Mouse (Mus musculus): ENCODE data around the gene Hivep2. TPM values are rescaled to one million over a fixed set of nuclear protein-coding genes. Genes with fewer than 3 reads are reported as not detected.

The Hivep2 gene
- polyA plus RNA-seq (2015; fragmentation: Nextera tagmentation; extraction: Ambion mirVana) = 0.32 and 0.53 TPM in 2 replicates

DNA sequence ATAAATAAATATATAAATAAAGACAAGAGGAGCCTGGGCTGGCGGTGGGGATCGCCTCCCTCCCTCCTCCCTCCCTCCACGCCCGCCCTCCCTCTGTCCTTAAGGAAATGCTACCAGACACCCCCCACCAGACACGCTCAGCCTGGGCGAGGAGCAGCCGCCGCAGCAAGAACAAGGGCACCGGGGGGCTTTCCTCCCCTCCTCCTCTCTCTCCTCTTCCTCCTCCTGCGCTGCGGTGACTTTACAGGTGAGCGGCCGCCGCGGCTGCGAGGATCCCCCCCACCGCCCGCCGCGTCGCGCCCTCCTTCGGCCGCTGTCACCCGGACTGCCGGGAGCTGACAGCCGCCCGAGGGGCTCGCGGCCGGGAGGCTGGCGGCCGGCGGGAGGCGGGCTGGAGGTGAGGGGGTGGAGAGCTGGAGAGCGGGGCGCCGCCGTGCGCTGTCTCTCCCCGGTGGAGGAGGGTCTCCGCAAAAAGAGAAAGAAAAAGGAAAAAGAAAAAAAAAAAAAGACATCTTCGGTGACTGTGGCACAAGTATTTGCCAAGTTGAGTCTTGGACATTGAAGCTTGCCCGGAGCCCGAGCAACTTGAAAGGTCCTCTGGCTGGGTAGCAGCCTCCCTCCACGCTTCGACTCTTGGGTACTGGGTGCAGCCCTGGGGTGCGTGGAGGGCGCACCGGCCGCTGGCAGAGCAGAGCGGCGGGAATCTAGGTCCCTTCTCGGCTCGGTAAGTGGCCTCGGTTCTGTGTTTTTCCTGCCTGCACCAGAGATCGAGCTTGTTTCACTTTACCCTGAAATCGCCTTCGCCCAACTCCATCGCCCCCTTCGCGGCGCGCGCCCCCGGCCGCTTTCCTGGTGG is at the start of gene Hivep2:
TSS of gene Hivep2 (plus strand) at position 102 of the 856 bp plus-strand sequence.
- ATAC-seq (ENCODE audit: insufficient read depth) = peak; percentile 13; the same call in 1 of the 2 replicates
- Histone ChIP-seq H3K36me3 (replicated peaks) (no peaks in the 10 kb centered on the region), H3K9ac (peak within 1 kb of the TSS; percentile 30; the same call in 1 of the 2 replicates), H3K4me3 (replicated peaks) (peak within 1 kb of the TSS; percentile 62), H3K27me3 (peaks cover 84% of the 10 kb centered on the region), H3K4me2 (peak within 1 kb of the TSS; percentile 77), H3K4me1 (replicated peaks) (peaks cover 4% of the 10 kb centered on the region; the same call in 1 of the 2 replicates), H3K9me3 (replicated peaks) (no peaks in the 10 kb centered on the region), H3K27ac (replicated peaks) (peak within 1 kb of the TSS; percentile 62)
- WGBS (ENCODE audit: insufficient replicate concordance) = under 1% methylated on average over 66 of the region's 67 CpGs

DNA sequence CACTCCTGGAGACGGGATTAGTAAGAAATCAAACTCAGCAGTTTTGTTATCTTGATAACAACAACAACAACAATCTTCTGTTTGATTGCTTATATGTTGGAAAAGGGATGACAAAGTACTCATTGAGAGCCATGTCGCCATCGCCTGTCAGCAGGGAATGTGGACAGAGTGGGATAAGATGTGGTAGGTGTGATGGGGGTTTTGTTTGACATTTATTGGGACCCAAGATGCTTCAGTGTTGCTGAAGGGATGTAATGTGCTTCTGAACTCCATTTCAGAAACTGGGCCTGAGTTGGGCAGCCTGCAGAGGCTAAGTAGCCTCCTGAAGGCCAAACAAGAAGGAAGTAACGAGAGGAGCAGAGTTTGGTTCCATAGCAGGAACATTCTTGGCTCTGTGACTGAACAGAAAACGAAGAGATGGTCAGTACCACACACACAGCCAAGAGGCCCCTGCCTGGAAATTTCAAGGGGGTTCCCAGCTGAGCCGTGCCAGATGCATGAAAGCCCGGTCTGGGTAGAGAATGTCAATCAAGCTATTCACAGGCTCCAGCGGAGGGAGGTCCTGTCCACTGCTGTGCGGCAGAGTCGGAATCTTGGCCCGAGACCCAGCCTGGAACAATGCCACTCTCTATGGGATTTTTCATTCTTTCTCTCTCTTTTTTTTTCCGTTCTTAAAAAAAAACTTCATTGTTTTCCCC is 49.1 kb upstream of the Hivep2 start:
- no peaks in the 10 kb centered on the region for H3K27me3 ChIP-seq
- WGBS (ENCODE audit: insufficient replicate concordance) = 69% methylated on average over 12 of the region's 12 CpGs
- H3K4me1 ChIP-seq (replicated peaks) = no peaks in the 10 kb centered on the region
- no peak for ATAC-seq (ENCODE audit: insufficient read depth)
- H3K4me3 ChIP-seq (replicated peaks) = no peak overlapping the region
- H3K27ac ChIP-seq (replicated peaks) = no peak overlapping the region
- H3K4me2 ChIP-seq = no peak overlapping the region
- no peak overlapping the region for H3K9ac ChIP-seq
- H3K9me3 ChIP-seq (replicated peaks) = no peaks in the 10 kb centered on the region
- no peaks in the 10 kb centered on the region for H3K36me3 ChIP-seq (replicated peaks)

DNA sequence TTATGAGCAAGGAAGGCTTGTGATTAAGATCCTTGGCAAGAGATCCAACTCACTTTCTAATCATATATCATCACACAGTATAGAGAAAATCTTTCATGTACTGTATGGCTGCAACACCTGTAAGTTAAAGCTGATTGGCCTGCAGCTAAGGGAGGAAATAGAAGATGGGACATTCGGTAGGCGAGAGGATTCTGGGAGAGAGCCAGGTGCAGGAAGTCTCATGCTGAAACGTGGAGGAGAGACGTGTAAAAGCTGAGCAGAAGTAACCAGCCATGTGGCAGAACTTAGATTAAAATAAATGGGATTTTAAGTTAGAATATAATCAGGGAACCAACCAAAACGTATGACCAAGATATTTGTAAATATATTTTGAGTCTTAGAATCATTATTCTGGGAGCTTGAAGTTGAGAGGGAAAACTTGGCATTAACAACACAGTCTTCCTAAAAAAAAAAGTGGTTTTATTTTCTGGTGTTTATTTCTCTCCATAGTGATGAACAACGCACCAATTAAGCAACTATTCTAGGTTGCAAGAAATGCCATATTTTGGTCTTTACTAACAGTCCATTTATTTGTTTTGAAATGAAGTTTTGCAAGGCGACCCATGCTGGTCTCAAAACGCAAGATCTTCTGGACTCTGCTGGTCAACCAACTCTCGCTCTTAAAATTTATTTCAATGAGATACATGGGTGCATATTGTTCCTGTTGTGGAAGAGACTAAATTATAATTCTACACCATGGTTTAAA is 44.1 kb upstream of the Hivep2 start:
- Histone ChIP-seq H3K9ac (no peak overlapping the region), H3K27me3 (peaks cover 3% of the 10 kb centered on the region; the same call in 1 of the 2 replicates), H3K4me1 (replicated peaks) (no peaks in the 10 kb centered on the region), H3K9me3 (replicated peaks) (no peaks in the 10 kb centered on the region), H3K4me2 (no peak overlapping the region), H3K27ac (replicated peaks) (no peak overlapping the region), H3K36me3 (replicated peaks) (no peaks in the 10 kb centered on the region), H3K4me3 (replicated peaks) (no peak overlapping the region)
- ATAC-seq (ENCODE audit: insufficient read depth) = no peak
- 45% methylated on average over 9 of the region's 9 CpGs for WGBS (ENCODE audit: insufficient replicate concordance)

DNA sequence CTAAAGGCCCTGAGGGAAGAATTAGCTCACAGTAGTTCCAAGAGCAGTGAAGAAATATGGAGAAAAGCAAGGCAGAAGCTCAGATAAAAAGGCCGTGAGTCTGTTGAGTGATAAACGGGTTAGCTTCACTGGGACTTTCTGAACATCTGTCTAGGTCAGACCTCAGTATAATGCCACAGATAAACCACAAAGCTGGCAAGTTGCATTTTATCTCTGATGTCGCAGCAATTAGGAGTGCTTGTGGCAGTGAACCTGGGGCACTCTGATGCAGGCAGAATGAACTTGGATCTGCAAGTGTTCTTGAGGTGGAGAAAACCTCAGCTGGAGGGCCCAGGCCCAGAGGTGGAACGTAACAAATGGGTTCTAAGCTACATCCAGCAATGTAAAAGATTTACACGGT is 36.6 kb upstream of the Hivep2 start:
- WGBS (ENCODE audit: insufficient replicate concordance) = 19% methylated on average over 5 of the region's 5 CpGs
- H3K4me2 ChIP-seq = 0 out of 2 replicates have a peak overlapping the region, but pooled peaks have one; percentile 2
- H3K36me3 ChIP-seq (replicated peaks) = no peaks in the 10 kb centered on the region
- no peaks in the 10 kb centered on the region for H3K9me3 ChIP-seq (replicated peaks)
- H3K27ac ChIP-seq (replicated peaks) = no peak overlapping the region; the same call in 1 of the 2 replicates
- ATAC-seq (ENCODE audit: insufficient read depth) = peak; percentile 90
- H3K27me3 ChIP-seq = peaks cover 14% of the 10 kb centered on the region
- H3K4me1 ChIP-seq (replicated peaks) = peaks cover 23% of the 10 kb centered on the region
- H3K4me3 ChIP-seq (replicated peaks) = no peak overlapping the region
- no peak overlapping the region for H3K9ac ChIP-seq

DNA sequence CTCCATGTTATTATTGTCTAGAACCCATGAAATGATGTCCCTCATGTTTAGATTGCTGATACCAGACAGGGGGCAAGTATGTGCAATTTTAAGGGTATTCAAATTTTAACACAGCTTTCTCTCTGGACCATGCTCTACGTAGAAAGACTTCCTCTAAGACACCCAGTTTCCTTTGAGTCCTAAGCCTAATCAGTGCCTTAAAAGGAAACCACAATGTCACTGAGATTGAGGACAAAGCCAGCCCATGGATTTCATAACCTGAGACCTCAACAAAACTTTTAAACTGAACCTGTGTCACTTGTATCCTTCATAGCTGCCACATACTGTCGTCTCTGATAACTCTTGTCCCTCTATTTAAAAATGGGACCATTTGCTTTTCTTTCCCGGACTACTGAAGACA is 33.7 kb upstream of the Hivep2 start:
- H3K27ac ChIP-seq (replicated peaks) = no peak overlapping the region
- H3K4me1 ChIP-seq (replicated peaks) = peaks cover 23% of the 10 kb centered on the region
- peaks cover 12% of the 10 kb centered on the region for H3K27me3 ChIP-seq
- no peak overlapping the region for H3K4me3 ChIP-seq (replicated peaks)
- 31% methylated on average over 3 of the region's 3 CpGs for WGBS (ENCODE audit: insufficient replicate concordance)
- no peaks in the 10 kb centered on the region for H3K36me3 ChIP-seq (replicated peaks)
- H3K9me3 ChIP-seq (replicated peaks) = no peaks in the 10 kb centered on the region
- no peak for ATAC-seq (ENCODE audit: insufficient read depth)
- H3K9ac ChIP-seq = no peak overlapping the region
- H3K4me2 ChIP-seq = no peak overlapping the region

DNA sequence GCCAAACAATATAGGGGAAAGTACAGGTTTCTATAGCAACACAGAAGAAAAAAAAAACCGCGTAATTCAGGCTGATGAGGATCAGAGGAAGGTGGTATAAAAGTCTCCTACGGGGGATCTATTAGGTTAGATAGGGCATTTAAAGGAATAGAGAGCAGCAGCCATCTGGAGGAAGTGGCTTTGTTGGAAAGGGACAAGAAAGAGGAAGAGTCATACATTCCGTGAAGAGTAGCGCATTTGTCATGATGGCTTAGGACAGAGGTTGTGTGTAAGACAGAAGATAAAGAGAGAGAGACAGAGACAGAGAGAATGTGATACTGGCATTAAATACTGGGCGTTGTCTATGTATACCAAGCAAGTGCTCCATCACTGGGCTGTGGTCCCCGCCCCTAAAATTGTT is 32.6 kb upstream of the Hivep2 start:
- 28% methylated on average over 7 of the region's 7 CpGs for WGBS (ENCODE audit: insufficient replicate concordance)
- Histone ChIP-seq H3K9me3 (replicated peaks) (no peaks in the 10 kb centered on the region), H3K4me1 (replicated peaks) (peaks cover 19% of the 10 kb centered on the region), H3K27ac (replicated peaks) (no peak overlapping the region), H3K36me3 (replicated peaks) (no peaks in the 10 kb centered on the region), H3K4me2 (no peak overlapping the region), H3K4me3 (replicated peaks) (no peak overlapping the region), H3K9ac (no peak overlapping the region), H3K27me3 (peaks cover 17% of the 10 kb centered on the region)
- no peak for ATAC-seq (ENCODE audit: insufficient read depth)

DNA sequence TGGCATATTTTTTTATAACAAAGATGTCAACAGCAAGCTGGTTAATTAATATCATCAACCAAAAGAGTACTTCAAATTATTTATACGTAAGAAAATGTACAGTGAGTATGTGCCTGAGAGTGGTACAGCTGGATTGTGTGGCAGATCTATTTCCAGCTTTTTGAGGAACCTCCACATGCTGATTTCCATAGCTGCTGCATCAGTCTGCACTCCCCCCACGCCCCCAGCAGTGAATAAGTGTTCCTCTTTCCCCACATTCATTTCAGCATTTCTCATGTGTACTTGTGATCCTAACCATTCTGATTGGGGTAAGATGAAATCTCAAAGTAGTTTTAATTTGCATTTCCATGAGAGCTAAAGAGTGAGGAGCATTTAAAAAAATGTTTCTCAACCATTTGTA is 30.2 kb upstream of the Hivep2 start:
- no peak overlapping the region for H3K27ac ChIP-seq (replicated peaks)
- no peak overlapping the region for H3K4me2 ChIP-seq
- no peaks in the 10 kb centered on the region for H3K36me3 ChIP-seq (replicated peaks)
- peaks cover 17% of the 10 kb centered on the region for H3K27me3 ChIP-seq
- no peaks in the 10 kb centered on the region for H3K9me3 ChIP-seq (replicated peaks)
- no peak overlapping the region for H3K4me3 ChIP-seq (replicated peaks)
- ATAC-seq (ENCODE audit: insufficient read depth) = no peak
- 0 out of 2 replicates have a peak, but pooled peaks cover 5% of the 10 kb centered on the region for H3K4me1 ChIP-seq (replicated peaks)
- no peak overlapping the region for H3K9ac ChIP-seq
- WGBS (ENCODE audit: insufficient replicate concordance) = 45% methylated on average over 2 of the region's 2 CpGs

DNA sequence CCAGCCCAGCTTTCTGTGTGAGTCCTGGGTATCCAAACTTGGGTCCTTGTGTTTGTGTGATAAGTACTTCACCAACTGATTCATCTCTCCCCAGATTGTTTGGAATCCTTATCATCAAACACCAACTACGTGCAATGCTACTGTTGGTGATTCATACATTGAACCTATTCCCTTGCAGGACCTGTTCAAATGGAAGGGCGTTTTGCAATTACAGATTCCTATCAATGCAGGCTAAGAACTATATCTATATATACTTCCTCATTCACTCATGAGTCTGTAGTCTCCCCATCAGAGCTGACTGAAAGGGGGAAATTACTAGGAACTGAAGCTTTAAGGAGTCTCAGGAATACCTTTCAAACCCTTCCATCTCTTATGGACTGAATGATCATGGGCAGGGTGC is 24.5 kb upstream of the Hivep2 start:
- Histone ChIP-seq H3K27ac (replicated peaks) (no peak overlapping the region), H3K36me3 (replicated peaks) (no peaks in the 10 kb centered on the region), H3K27me3 (peaks cover 7% of the 10 kb centered on the region), H3K4me2 (no peak overlapping the region), H3K4me1 (replicated peaks) (no peaks in the 10 kb centered on the region), H3K9ac (no peak overlapping the region), H3K4me3 (replicated peaks) (no peak overlapping the region), H3K9me3 (replicated peaks) (no peaks in the 10 kb centered on the region)
- WGBS (ENCODE audit: insufficient replicate concordance) = 15% methylated on average over 2 of the region's 2 CpGs
- ATAC-seq (ENCODE audit: insufficient read depth) = no peak

DNA sequence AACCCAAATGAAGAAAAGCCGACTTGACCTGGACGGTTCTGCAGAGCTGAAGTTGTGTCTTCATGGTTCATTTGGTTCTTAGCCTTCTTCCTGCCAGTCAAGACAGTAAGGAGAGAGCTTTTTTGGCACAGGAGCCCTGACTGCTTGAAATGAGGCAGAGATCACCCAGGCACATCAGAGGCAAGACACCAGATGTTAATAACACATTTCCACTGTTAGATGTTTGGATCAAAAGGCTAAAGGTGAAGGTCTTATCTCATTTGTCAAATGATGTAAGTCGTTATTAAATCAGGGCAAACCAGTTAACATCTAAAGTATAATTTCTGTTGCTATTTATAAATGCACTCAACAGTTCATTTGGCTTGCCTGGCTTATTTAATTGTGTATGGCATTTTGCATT is 22.2 kb upstream of the Hivep2 start:
- ATAC-seq (ENCODE audit: insufficient read depth) = no peak
- Histone ChIP-seq H3K4me3 (replicated peaks) (no peak overlapping the region), H3K27me3 (no peaks in the 10 kb centered on the region; the same call in 1 of the 2 replicates), H3K36me3 (replicated peaks) (no peaks in the 10 kb centered on the region), H3K9me3 (replicated peaks) (no peaks in the 10 kb centered on the region), H3K4me2 (no peak overlapping the region), H3K4me1 (replicated peaks) (no peaks in the 10 kb centered on the region; the same call in 1 of the 2 replicates), H3K27ac (replicated peaks) (no peak overlapping the region), H3K9ac (no peak overlapping the region)
- WGBS (ENCODE audit: insufficient replicate concordance) = 47% methylated on average over 3 of the region's 3 CpGs

DNA sequence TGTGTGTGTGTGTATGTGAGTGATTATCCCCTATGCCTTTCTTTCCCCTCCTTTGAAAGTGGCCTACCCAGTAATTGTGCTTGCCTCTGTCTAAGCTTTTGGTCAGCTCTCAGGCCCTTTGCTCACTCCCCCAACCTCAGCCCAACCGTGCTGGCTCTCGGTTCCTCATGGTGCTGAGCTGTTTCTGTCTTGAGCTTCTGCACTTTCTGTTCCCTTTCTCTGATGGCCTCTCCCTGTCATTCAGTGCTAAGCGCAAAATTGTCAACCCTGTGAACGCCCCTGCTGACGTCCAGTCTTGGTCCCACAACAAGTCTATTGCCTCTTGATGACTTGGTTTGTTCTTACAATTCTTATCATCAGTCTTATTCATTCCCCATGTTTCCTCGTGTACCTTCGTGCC is 19.4 kb upstream of the Hivep2 start:
- Histone ChIP-seq H3K9ac (no peak overlapping the region), H3K4me3 (replicated peaks) (no peak overlapping the region), H3K27ac (replicated peaks) (no peak overlapping the region), H3K36me3 (replicated peaks) (no peaks in the 10 kb centered on the region), H3K4me1 (replicated peaks) (no peaks in the 10 kb centered on the region; the same call in 1 of the 2 replicates), H3K9me3 (replicated peaks) (no peaks in the 10 kb centered on the region), H3K27me3 (no peaks in the 10 kb centered on the region), H3K4me2 (no peak overlapping the region)
- WGBS (ENCODE audit: insufficient replicate concordance) = 44% methylated on average over 7 of the region's 7 CpGs
- no peak for ATAC-seq (ENCODE audit: insufficient read depth)

DNA sequence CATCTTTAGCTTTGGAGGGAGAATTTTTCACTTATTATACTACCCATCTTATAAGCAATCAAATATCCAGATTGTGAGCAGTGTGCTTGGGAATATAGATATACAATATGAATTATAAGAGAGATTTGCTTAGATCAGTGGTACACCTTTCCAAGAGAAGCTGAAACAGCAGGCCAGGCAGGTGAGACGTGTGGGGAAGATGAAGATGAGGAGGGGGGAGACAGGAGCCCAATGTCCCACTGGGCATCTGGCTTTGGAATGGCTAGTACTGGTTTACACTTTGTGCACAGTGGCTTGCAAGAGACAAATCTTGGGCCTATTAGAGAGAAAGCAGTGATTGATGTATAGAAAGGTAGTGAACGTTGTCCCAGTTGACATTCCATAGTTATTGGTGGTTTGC is 2.9 kb upstream of the Hivep2 start:
- no peaks in the 10 kb centered on the region for H3K36me3 ChIP-seq (replicated peaks)
- 61% methylated on average over 2 of the region's 2 CpGs for WGBS (ENCODE audit: insufficient replicate concordance)
- no peak overlapping the region for H3K4me2 ChIP-seq
- peaks cover 67% of the 10 kb centered on the region for H3K27me3 ChIP-seq
- no peak overlapping the region for H3K4me3 ChIP-seq (replicated peaks)
- H3K4me1 ChIP-seq (replicated peaks) = peaks cover 4% of the 10 kb centered on the region; the same call in 1 of the 2 replicates
- no peak for ATAC-seq (ENCODE audit: insufficient read depth)
- H3K27ac ChIP-seq (replicated peaks) = no peak overlapping the region
- H3K9me3 ChIP-seq (replicated peaks) = no peaks in the 10 kb centered on the region
- no peak overlapping the region for H3K9ac ChIP-seq

Data from liver, embryonic 15.5 days (tissue).